Mouse (Mus musculus) thymus, adult 2 months (tissue): ENCODE data around the gene Tmem217.

Experiments
- CTCF ChIP-seq: fragments of 200-500 bp; IDR thresholded peaks from 2 replicates; pipeline ENCODE4 v1.5.1; 2012; ENCODE audit warnings: mild to moderate bottlenecking, control low read depth, low read length, moderate library complexity, borderline replicate concordance; ENCODE audit not compliant: control insufficient read depth, poor library complexity, insufficient read depth; ENCODE audit errors: extremely low read depth
- POLR2A ChIP-seq: fragments of 200-500 bp; IDR thresholded peaks from 2 replicates; pipeline ENCODE4 v1.6.1; 2012; ENCODE audit warnings: mild to moderate bottlenecking, low read length, control low read depth, moderate library complexity; ENCODE audit not compliant: control insufficient read depth, poor library complexity, insufficient read depth; ENCODE audit errors: extremely low read depth

- peak; percentile 33; the same call in 1 of the 2 replicates for TF ChIP-seq CTCF
- TF ChIP-seq POLR2A = peak; percentile 50; the same call in 1 of the 2 replicates
These were observed 59.7 kb downstream of the Tmem217 start for GRCm38 (mm10) chr17:29492269-29493191.
